Mouse (Mus musculus) heart, adult 2 months (tissue): ENCODE results near the gene Hoxb7.

Experiments used
- CTCF ChIP-seq: fragments of 200-600 bp; IDR thresholded peaks from 2 replicates; pipeline ENCODE4 v1.8.1; 2022; ENCODE audit warnings: antibody characterized with exemption, mild to moderate bottlenecking, moderate library complexity
- EP300 ChIP-seq: fragments of 200-500 bp; IDR thresholded peaks from 2 replicates; pipeline ENCODE4 v1.6.1; 2011; ENCODE audit warnings: low read depth, low read length, control low read depth; ENCODE audit not compliant: insufficient read depth
- POLR2A ChIP-seq: fragments of 200-500 bp; IDR thresholded peaks from 2 replicates; pipeline ENCODE4 v1.6.1; 2011; ENCODE audit warnings: mild to moderate bottlenecking, low read depth, low read length, control low read depth; ENCODE audit not compliant: insufficient read depth

DNA sequence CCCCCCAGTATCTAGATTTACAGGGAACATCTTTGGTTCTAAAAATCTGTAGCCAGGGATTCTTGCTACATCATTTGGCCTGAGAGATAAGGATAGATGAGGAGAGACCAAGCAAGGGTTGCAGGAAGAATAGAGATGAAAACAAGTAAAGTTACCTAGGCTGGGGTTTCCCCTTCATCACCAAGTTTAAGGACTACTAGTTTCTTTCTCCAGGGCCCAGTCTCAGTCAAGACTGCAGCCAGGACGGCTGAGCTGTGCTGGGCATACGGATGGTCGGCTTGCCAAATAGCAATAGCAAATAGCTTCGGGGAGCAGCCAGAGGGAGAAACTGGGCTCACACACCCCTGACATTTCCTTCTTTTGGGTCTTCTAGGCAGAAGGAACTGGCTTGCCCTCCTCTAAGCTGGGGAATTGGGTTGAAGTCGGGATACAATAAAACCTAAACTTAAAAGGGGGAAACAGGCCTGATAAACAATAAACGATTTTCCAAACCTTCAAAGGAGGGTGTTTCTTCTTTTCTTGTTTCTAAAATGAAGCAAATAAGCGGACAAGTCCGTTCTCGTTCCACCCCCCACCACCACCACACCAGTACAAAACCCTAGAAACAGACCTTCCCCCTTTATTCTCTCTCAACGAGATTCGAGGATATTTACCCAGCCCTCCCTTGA is 11.7 kb downstream of the Hoxb7 start:
- TF ChIP-seq POLR2A (no peak), CTCF (no peak), EP300 (no peak)
